Mouse (Mus musculus): Measurements from ENCODE around the gene Ufm1. TPM values are rescaled to one million over a fixed set of nuclear protein-coding genes. Genes with fewer than 3 reads are reported as not detected.

Gene Ufm1
- total and polyA plus RNA-seq, 3 experiments = 36.6 to 109 (median 77.0) TPM

- dilution Hi-C loops (cut with MboI; ENCODE audit: extremely low pct_ligation_motif_present, extremely low pct_unique_long_range_greater_than_20kb, low sequenced_read_pairs) = no loop called here
- Histone ChIP-seq H3K4me2 (ENCODE audit: insufficient read depth, low read depth, poor library complexity, severe bottlenecking) (no peak overlapping the region), H3K9me3 (replicated peaks; ENCODE audit: low read length) (no peaks in the 10 kb centered on the region), H3K9ac (ENCODE audit: insufficient read depth, low read depth) (no peak overlapping the region), H3K27me3 (replicated peaks) (no peaks in the 10 kb centered on the region), H3K4me1 (ENCODE audit: control insufficient read depth in 1 of 2, insufficient read depth in 2 of 2) (no peaks in the 10 kb centered on the region), H3K27ac (ENCODE audit: insufficient read depth, low read depth) (no peak overlapping the region), H3K79me2 (replicated peaks; ENCODE audit: control insufficient read depth, extremely low read depth, insufficient read depth, poor library complexity, severe bottlenecking) (no peaks in the 10 kb centered on the region), H3K36me3 (replicated peaks in 1 of 2; ENCODE audit: control insufficient read depth in 1 of 2, insufficient read depth in 1 of 2, low read length in 1 of 2) (peaks cover 20 to 33% of the 10 kb centered on the region in 2 experiments), H3K4me3 (replicated peaks in 1 of 3; ENCODE audit: low read depth in 2 of 3, low read length in 2 of 3, poor library complexity in 1 of 3) (no peak overlapping the region)
- in situ Hi-C loops (cut with MboI; ENCODE audit: low pct_ligation_motif_present, low pct_unique_long_range_greater_than_20kb, low sequenced_read_pairs) = no loop called here
- no peak for DNase-seq (ENCODE audit: extremely low read depth)
- no peak for TF ChIP-seq RAD21 (IDR thresholded peaks at IDR 0.05; ENCODE audit: low read depth, low read length)
- no peak for TF ChIP-seq USF1 (IDR thresholded peaks at IDR 0.05; ENCODE audit: low read depth, low read length)
- no peak for TF ChIP-seq ELF1 (IDR thresholded peaks at IDR 0.05; ENCODE audit: low read depth, low read length)
- no peak for TF ChIP-seq EP300 (IDR thresholded peaks at IDR 0.05; ENCODE audit: low read length)
- TF ChIP-seq IRF4 (IDR thresholded peaks at IDR 0.05; ENCODE audit: low read depth, low read length) = no peak
- TF ChIP-seq PAX5 (IDR thresholded peaks at IDR 0.05; ENCODE audit: low read length) = no peak
- TF ChIP-seq CTCF (conservative IDR thresholded peaks at IDR 0.05 in 1 of 2, IDR thresholded peaks at IDR 0.05 in 1 of 2; ENCODE audit: low read depth in 2 of 2, low read length in 2 of 2) = no peak
- TF ChIP-seq BHLHE40 (IDR thresholded peaks at IDR 0.05; ENCODE audit: low read depth, low read length) = no peak
- TF ChIP-seq KAT2A (IDR thresholded peaks at IDR 0.05; ENCODE audit: insufficient replicate concordance, low read length) = no peak
- no peak for TF ChIP-seq GABPA (IDR thresholded peaks at IDR 0.05; ENCODE audit: insufficient replicate concordance, low read depth, low read length)
Measured at GRCm38 (mm10) chr3:53854261-53854660, 9.4 kb downstream of the Ufm1 start.

GRCm38 (mm10) chr3:53848262-53848661 lies 15.4 kb downstream of the Ufm1 start:
- TF ChIP-seq ELF1 (IDR thresholded peaks at IDR 0.05; ENCODE audit: low read depth, low read length) (no peak), JUND (conservative IDR thresholded peaks at IDR 0.05; ENCODE audit: low read depth, low read length) (no peak), POLR2AphosphoS2 (IDR thresholded peaks at IDR 0.05; ENCODE audit: low read depth, low read length) (no peak), ZMIZ1 (IDR thresholded peaks at IDR 0.05; ENCODE audit: low read depth, low read length) (no peak), ZC3H11A (IDR thresholded peaks at IDR 0.05; ENCODE audit: low read depth, low read length) (no peak), NELFE (IDR thresholded peaks at IDR 0.05; ENCODE audit: low read depth, low read length) (no peak), RAD21 (IDR thresholded peaks at IDR 0.05; ENCODE audit: low read depth, low read length) (no peak), ZKSCAN1 (IDR thresholded peaks at IDR 0.05; ENCODE audit: borderline replicate concordance, low read depth, low read length) (no peak), KAT2A (IDR thresholded peaks at IDR 0.05; ENCODE audit: insufficient replicate concordance, low read length) (no peak), CHD2 (IDR thresholded peaks at IDR 0.05; ENCODE audit: low read length) (no peak), NRF1 (IDR thresholded peaks at IDR 0.05; ENCODE audit: low read depth, low read length) (no peak), CHD1 (IDR thresholded peaks at IDR 0.05; ENCODE audit: low read depth, low read length) (no peak), TBP (conservative IDR thresholded peaks at IDR 0.05; ENCODE audit: low read depth, low read length) (no peak), JUN (IDR thresholded peaks at IDR 0.05; ENCODE audit: insufficient read depth, low read depth, low read length) (no peak), MYC (IDR thresholded peaks at IDR 0.05; ENCODE audit: low read depth, low read length) (no peak), IRF4 (IDR thresholded peaks at IDR 0.05; ENCODE audit: low read depth, low read length) (no peak), ZNF384 (IDR thresholded peaks at IDR 0.05; ENCODE audit: low read depth, low read length) (no peak), USF1 (IDR thresholded peaks at IDR 0.05; ENCODE audit: low read depth, low read length) (no peak)
- Histone ChIP-seq H3K9ac (ENCODE audit: insufficient read depth, low read depth) (no peak overlapping the region), H3K4me1 (ENCODE audit: control insufficient read depth in 1 of 2, insufficient read depth in 2 of 2) (no peaks in the 10 kb centered on the region), H3K9me3 (replicated peaks; ENCODE audit: low read length) (no peaks in the 10 kb centered on the region), H3K4me3 (replicated peaks in 1 of 3; ENCODE audit: low read depth in 2 of 3, low read length in 2 of 3, poor library complexity in 1 of 3) (no peak overlapping the region), H3K27ac (ENCODE audit: insufficient read depth, low read depth) (no peak overlapping the region), H3K36me3 (replicated peaks in 1 of 2; ENCODE audit: control insufficient read depth in 1 of 2, insufficient read depth in 1 of 2, low read length in 1 of 2) (no peaks in the 10 kb centered on the region), H3K27me3 (replicated peaks) (no peaks in the 10 kb centered on the region), H3K4me2 (ENCODE audit: insufficient read depth, low read depth, poor library complexity, severe bottlenecking) (no peak overlapping the region), H3K79me2 (replicated peaks; ENCODE audit: control insufficient read depth, extremely low read depth, insufficient read depth, poor library complexity, severe bottlenecking) (no peaks in the 10 kb centered on the region)
- in situ Hi-C loops (cut with MboI; ENCODE audit: low pct_ligation_motif_present, low pct_unique_long_range_greater_than_20kb, low sequenced_read_pairs) (no loop called here), dilution Hi-C loops (cut with MboI; ENCODE audit: extremely low pct_ligation_motif_present, extremely low pct_unique_long_range_greater_than_20kb, low sequenced_read_pairs) (no loop called here)
- no peak for DNase-seq (ENCODE audit: extremely low read depth)

Data from CH12.LX (cell line).